Mouse (Mus musculus) spleen, adult 2 months (tissue): Measurements from ENCODE around the gene Eras. TPM values are rescaled to one million over a fixed set of nuclear protein-coding genes. Genes with fewer than 3 reads are reported as not detected.

Experiments used
- DNase-seq, 2 experiments: peaks; one replicate each; pipeline versions ENCODE4 v3.0.0 to v3.0.0-alpha.2; 2012 to 2021; ENCODE audit warnings: low spot score in 2 of 2, low read depth in 1 of 2
- H3K27ac ChIP-seq: fragments of 200-500 bp; 2 replicates; pipeline ENCODE4 v1.5.1; 2012; ENCODE audit warnings: low read length, inconsistent platforms; ENCODE audit not compliant: insufficient read depth
- H3K27me3 ChIP-seq: fragments of 200-500 bp; 2 replicates; pipeline ENCODE4 v1.6.1; 2012; ENCODE audit warnings: mild to moderate bottlenecking, moderate library complexity, low read length, inconsistent platforms; ENCODE audit not compliant: control insufficient read depth, insufficient read depth
- H3K36me3 ChIP-seq: fragments of 200-500 bp; 2 replicates; pipeline ENCODE4 v1.6.1; 2012; ENCODE audit warnings: mild to moderate bottlenecking, low read length, inconsistent platforms; ENCODE audit not compliant: control insufficient read depth, insufficient read depth
- H3K4me1 ChIP-seq: fragments of 200-500 bp; 2 replicates; pipeline ENCODE4 v1.6.1; 2011; ENCODE audit warnings: inconsistent platforms; ENCODE audit not compliant: control insufficient read depth, insufficient read depth, insufficient read length
- H3K4me3 ChIP-seq: fragments of 200-500 bp; 2 replicates; pipeline ENCODE4 v1.5.1; 2011; ENCODE audit warnings: mild to moderate bottlenecking, inconsistent platforms; ENCODE audit not compliant: insufficient read depth, insufficient read length; ENCODE audit errors: extremely low read depth
- CTCF ChIP-seq: fragments of 200-500 bp; IDR thresholded peaks from 2 replicates; pipeline ENCODE4 v1.5.1; 2011; ENCODE audit warnings: mild to moderate bottlenecking, inconsistent platforms; ENCODE audit not compliant: insufficient read depth, insufficient read length, insufficient replicate concordance; ENCODE audit errors: extremely low read depth
- POLR2A ChIP-seq: fragments of 200-500 bp; IDR thresholded peaks from 2 replicates; pipeline ENCODE4 v1.6.1; 2011; ENCODE audit warnings: low read depth, low read length, inconsistent platforms
- WGBS: fragments of 180-500 bp; shearing (Covaris S2); methylation state at CpG from one replicate; pipeline ENCODE4 v1.1.7; 2018; 5-methylcytosine and 5-hydroxymethylcytosine counted together
- polyA plus RNA-seq: library from polyadenylated mRNA; depleted of rRNA; stranded (reverse); fragments of >200 nt; gene quantifications from 2 replicates; pipeline ENCODE4 v1.2.3, GENCODE M21; 2012; rRNA removed

Gene Eras
- polyA plus RNA-seq, 1 experiment: not detected

DNA sequence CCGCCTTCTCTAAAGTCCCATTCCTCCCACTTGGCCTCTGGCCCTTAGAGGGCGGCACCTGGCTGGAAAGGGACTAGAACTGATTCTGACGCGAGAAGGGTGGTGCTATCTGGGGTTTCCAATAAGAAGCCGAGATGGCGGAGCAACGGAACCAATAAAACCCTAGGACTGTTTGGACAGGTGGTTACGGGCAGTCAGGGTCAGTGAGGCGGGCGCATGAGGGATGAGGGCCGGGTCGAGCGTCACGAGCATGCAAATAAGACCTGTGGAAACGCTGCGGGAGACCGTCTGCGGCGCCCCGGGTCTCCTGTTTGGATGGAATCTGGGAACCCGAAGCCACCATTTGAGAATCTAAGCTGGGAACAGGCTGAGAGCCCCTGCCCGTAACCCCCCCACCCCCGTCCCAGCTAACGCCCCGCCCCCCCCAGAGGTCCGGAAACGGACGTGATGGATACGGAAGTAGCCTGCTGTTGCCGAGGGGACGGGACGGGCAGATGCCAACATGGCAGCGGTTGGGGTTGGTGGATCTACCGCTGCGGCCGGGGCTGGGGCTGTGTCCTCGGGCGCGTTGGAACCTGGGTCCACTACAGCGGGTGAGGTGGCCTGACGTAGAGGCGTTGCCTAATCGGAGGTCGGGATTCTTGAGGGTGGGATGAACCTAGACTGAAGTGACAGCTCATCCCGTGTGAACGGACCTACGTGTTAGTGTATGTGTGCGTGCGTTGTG is 44.4 kb downstream of the Eras start, which contains the start of gene Slc35a2:
TSS of gene Slc35a2 (plus strand) at position 188 of the 727 bp plus-strand sequence.
- H3K4me3 ChIP-seq: peak within 1 kb of the TSS; percentile 73
- no peaks in the 10 kb centered on the region; the same call in 1 of the 2 replicates for H3K4me1 ChIP-seq
- peak within 1 kb of the TSS; percentile 82 for H3K27ac ChIP-seq
- H3K36me3 ChIP-seq: peaks cover 1% of the 10 kb centered on the region; the same call in 1 of the 2 replicates
- WGBS: 16% methylated on average over 49 of the region's 49 CpGs
- TF ChIP-seq CTCF (no peak), POLR2A (peak; percentile 22; the same call in 1 of the 2 replicates)
- DNase-seq: peak; percentile 64 to 71
- no peaks in the 10 kb centered on the region for H3K27me3 ChIP-seq

DNA sequence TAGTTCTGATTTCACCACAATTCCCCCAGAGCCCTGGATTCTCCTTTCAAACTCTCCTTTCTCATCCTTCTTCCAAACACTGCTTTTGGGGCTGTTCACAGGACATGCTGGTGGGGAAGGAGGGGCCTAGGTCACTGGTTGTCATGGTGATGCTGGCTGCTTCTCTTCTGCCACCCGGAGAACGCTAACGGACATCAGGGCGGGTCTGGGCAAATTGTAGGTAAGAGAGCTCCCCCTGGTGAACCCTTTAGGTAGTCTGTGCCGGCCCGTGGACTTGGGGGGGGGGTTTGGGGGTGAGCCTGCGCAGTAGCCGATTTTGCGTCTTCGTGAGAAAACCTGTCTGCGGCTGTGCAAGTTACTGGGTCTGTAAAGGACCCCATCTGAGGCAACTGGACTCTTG is 48.6 kb downstream of the Eras start:
- TF ChIP-seq CTCF (peak; percentile 32; the same call in 1 of the 2 replicates), POLR2A (no peak)
- DNase-seq: peak; percentile 64 to 74
- Histone ChIP-seq H3K4me1 (no peaks in the 10 kb centered on the region; the same call in 1 of the 2 replicates), H3K4me3 (peak overlapping the region; percentile 18; the same call in 1 of the 2 replicates), H3K27ac (no peak overlapping the region), H3K27me3 (no peaks in the 10 kb centered on the region), H3K36me3 (no peaks in the 10 kb centered on the region; the same call in 1 of the 2 replicates)
- WGBS: 27% methylated on average over 11 of the region's 11 CpGs

DNA sequence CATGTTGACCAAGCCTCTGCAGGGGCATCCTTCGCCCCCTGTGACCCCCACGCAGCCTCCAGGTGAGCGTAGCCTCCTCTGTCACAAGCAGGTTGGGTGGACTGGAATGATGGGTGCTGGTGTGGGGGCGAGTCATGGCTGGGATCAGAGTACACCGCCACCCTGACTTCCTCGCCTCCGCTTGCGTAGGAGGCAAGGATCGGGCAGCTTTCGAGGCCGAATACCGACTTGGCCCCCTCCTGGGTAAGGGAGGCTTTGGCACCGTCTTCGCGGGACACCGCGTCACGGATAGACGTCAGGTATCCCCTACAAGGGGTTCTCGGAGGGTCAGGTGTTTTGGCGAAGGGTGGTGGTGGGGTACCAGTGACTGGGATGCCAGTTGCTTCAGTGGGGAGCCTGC is 49.9 kb downstream of the Eras start:
- 26% methylated on average over 21 of the region's 21 CpGs for WGBS
- Histone ChIP-seq H3K27ac (peak overlapping the region; percentile 62), H3K4me3 (peak overlapping the region; percentile 85), H3K36me3 (peaks cover 6% of the 10 kb centered on the region), H3K4me1 (no peaks in the 10 kb centered on the region; the same call in 1 of the 2 replicates), H3K27me3 (no peaks in the 10 kb centered on the region)
- no peak for DNase-seq
- TF ChIP-seq CTCF: no peak
- no peak for TF ChIP-seq POLR2A

DNA sequence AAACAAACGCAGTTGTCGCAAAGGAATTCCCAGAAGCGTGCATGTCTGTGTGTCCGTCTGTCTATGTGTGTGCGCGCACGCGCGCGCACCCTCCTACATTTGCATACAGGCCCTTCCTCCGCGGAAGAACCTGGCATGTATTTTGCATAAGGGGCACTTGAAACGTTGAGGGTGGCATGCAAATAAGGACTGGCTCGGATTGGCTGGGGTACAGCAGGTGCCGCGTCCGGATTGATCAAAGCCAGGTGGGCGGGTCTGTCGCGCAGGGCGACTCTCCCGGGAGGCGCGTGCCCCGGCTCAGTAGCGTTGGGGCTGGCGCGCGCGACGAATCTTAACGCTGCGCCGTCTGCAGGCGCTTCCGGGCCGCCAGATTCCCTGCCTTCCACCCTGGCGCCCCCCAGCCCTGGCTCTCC is 50.4 kb downstream of the Eras start, which contains the start of gene Pim2:
TSS of gene Pim2 (plus strand) at position 256 of the 413 bp plus-strand sequence.
- peak within 1 kb of the TSS; percentile 85 for H3K4me3 ChIP-seq
- WGBS: 26% methylated on average over 37 of the region's 38 CpGs
- peak; percentile 85 for DNase-seq
- TF ChIP-seq CTCF (no peak), POLR2A (peak; percentile 61)
- no peaks in the 10 kb centered on the region for H3K27me3 ChIP-seq
- no peaks in the 10 kb centered on the region; the same call in 1 of the 2 replicates for H3K4me1 ChIP-seq
- peak within 1 kb of the TSS; percentile 68 for H3K27ac ChIP-seq
- H3K36me3 ChIP-seq: peaks cover 7% of the 10 kb centered on the region

Other genes starting within 250 kb of the Eras start
- gene Magix, start 247.4 kb downstream of the Eras start, polyA plus RNA-seq: 0.29 and 0.52 TPM in 2 replicates
- gene Gpkow, start 231.5 kb downstream of the Eras start, polyA plus RNA-seq: 6.1 and 6.2 TPM in 2 replicates
- 38.4 and 41.7 TPM in 2 replicates for gene Wdr45, start 214.3 kb downstream of the Eras start, polyA plus RNA-seq
- gene Gm45208, start 206.4 kb downstream of the Eras start, polyA plus RNA-seq: 0.13 and 0.75 TPM in 2 replicates
- gene Praf2, start 200.2 kb downstream of the Eras start, polyA plus RNA-seq: 26.0 and 33.7 TPM in 2 replicates
- gene Ccdc120, start 177.7 kb downstream of the Eras start, polyA plus RNA-seq: 1.6 and 1.7 TPM in 2 replicates
- gene Tfe3, start 166.0 kb downstream of the Eras start, polyA plus RNA-seq: 23.3 and 24.6 TPM in 2 replicates
- 53.3 and 53.9 TPM in 2 replicates for gene Gripap1, start 138.8 kb downstream of the Eras start, polyA plus RNA-seq
- gene Kcnd1, start 106.3 kb downstream of the Eras start, polyA plus RNA-seq: 1.4 and 1.6 TPM in 2 replicates
- gene Otud5, start 87.2 kb downstream of the Eras start, polyA plus RNA-seq: 54.8 and 61.6 TPM in 2 replicates
- 40.1 and 75.0 TPM in 2 replicates for gene Pim2, start 50.3 kb downstream of the Eras start, polyA plus RNA-seq
- gene Slc35a2, start 44.6 kb downstream of the Eras start, polyA plus RNA-seq: 34.7 and 49.5 TPM in 2 replicates
- 79.1 and 83.1 TPM in 2 replicates for gene Pqbp1, start 29.3 kb downstream of the Eras start, polyA plus RNA-seq
- gene Timm17b, start 29.2 kb downstream of the Eras start, polyA plus RNA-seq: 36.2 and 39.2 TPM in 2 replicates
- gene Gm10491, start 20.8 kb downstream of the Eras start, polyA plus RNA-seq: not detected in 2 replicates
- not detected in 2 replicates for gene Gm10490, start 19.1 kb downstream of the Eras start, polyA plus RNA-seq
- gene Pcsk1n, start 8.8 kb downstream of the Eras start, polyA plus RNA-seq: 0.15 and 0.16 TPM in 2 replicates
- gene Hdac6, start 19.3 kb upstream of the Eras start, polyA plus RNA-seq: 16.9 and 17.2 TPM in 2 replicates
- 25.7 and 32.0 TPM in 2 replicates for gene Gata1, start 49.5 kb upstream of the Eras start, polyA plus RNA-seq
- not detected in 2 replicates for gene Glod5, start 89.9 kb upstream of the Eras start, polyA plus RNA-seq
- 14.1 and 17.4 TPM in 2 replicates for gene Suv39h1, start 146.2 kb upstream of the Eras start, polyA plus RNA-seq
- 52.2 and 65.4 TPM in 2 replicates for gene Was, start 161.9 kb upstream of the Eras start, polyA plus RNA-seq
- 64.1 and 85.8 TPM in 2 replicates for gene Wdr13, start 204.3 kb upstream of the Eras start, polyA plus RNA-seq
- 89.2 and 95.6 TPM in 2 replicates for gene Rbm3, start 217.3 kb upstream of the Eras start, polyA plus RNA-seq
- 13.9 and 16.5 TPM in 2 replicates for gene Tbc1d25, start 247.6 kb upstream of the Eras start, polyA plus RNA-seq